Mouse (Mus musculus) limb, embryonic 11.5 days (tissue): ENCODE measurements around the gene 6030468B19Rik. TPM values are rescaled to one million over a fixed set of nuclear protein-coding genes. Genes with fewer than 3 reads are reported as not detected.
A peak's percentile ranks its signal among the peaks of the same experiment; 100 is the strongest.

ENCODE experiments used
- ATAC-seq: fragments of 200-750 bp; cut with Nextera tagmentation; 2 replicates; pipeline ENCODE4 v1.8.0; 2017; ENCODE audit warnings: low read depth; ENCODE audit not compliant: insufficient number of reproducible peaks, low FRiP score, low TSS enrichment
- DNase-seq: peaks from one replicate; pipeline ENCODE4 v3.0.0-alpha.2; 2015; ENCODE audit warnings: low spot score
- H3K27ac ChIP-seq: fragments of 300-500 bp; sonication (generic); replicated peaks from 2 replicates; pipeline ENCODE4 v1.5.1; 2014; ENCODE audit warnings: low read depth, mild to moderate bottlenecking, low read length
- H3K27me3 ChIP-seq: fragments of 300-500 bp; sonication (generic); 2 replicates; pipeline ENCODE4 v1.6.1; 2014; ENCODE audit warnings: mild to moderate bottlenecking, low read length, mixed read lengths; ENCODE audit not compliant: control insufficient read depth, insufficient read depth
- H3K36me3 ChIP-seq: fragments of 300-500 bp; sonication (generic); 2 replicates; pipeline ENCODE4 v1.6.1; 2014; ENCODE audit warnings: mild to moderate bottlenecking, low read length, moderate library complexity, mixed read lengths; ENCODE audit not compliant: control insufficient read depth, insufficient read depth
- H3K4me1 ChIP-seq: fragments of 300-500 bp; sonication (generic); 2 replicates; pipeline ENCODE4 v1.6.1; 2014; ENCODE audit warnings: low read length, mixed read lengths; ENCODE audit not compliant: control insufficient read depth, insufficient read depth
- H3K4me2 ChIP-seq: fragments of 300-500 bp; sonication (generic); 2 replicates; pipeline ENCODE4 v1.6.1; 2014; ENCODE audit warnings: low read depth, mild to moderate bottlenecking, moderate library complexity; ENCODE audit not compliant: severe bottlenecking
- H3K4me3 ChIP-seq: fragments of 300-500 bp; sonication (generic); 2 replicates; pipeline ENCODE4 v1.5.1; 2014; ENCODE audit warnings: low read depth, low read length
- H3K9ac ChIP-seq: fragments of 300-500 bp; sonication (generic); 2 replicates; pipeline ENCODE4 v1.6.1; 2014; ENCODE audit warnings: mild to moderate bottlenecking, low read length
- H3K9me3 ChIP-seq: fragments of 300-500 bp; sonication (generic); 2 replicates; pipeline ENCODE4 v1.6.1; 2016; ENCODE audit warnings: low read length; ENCODE audit not compliant: control insufficient read depth
- WGBS: fragments of 180-500 bp; shearing (Covaris S2); extraction: QIAGEN DNeasy Blood & Tissue Kit; methylation state at CpG from one replicate; pipeline ENCODE4 v1.1.7; 2014; 5-methylcytosine and 5-hydroxymethylcytosine counted together
- polyA plus RNA-seq: library from polyadenylated mRNA; unstranded; fragments of >200 nt; fragmentation: Nextera tagmentation; extraction: Ambion mirVana; gene quantifications from 2 replicates; pipeline ENCODE4 v1.2.1, GENCODE M21; 2014

6030468B19Rik gene
- polyA plus RNA-seq, 1 experiment from 2014 or later = 0.83 TPM

DNA sequence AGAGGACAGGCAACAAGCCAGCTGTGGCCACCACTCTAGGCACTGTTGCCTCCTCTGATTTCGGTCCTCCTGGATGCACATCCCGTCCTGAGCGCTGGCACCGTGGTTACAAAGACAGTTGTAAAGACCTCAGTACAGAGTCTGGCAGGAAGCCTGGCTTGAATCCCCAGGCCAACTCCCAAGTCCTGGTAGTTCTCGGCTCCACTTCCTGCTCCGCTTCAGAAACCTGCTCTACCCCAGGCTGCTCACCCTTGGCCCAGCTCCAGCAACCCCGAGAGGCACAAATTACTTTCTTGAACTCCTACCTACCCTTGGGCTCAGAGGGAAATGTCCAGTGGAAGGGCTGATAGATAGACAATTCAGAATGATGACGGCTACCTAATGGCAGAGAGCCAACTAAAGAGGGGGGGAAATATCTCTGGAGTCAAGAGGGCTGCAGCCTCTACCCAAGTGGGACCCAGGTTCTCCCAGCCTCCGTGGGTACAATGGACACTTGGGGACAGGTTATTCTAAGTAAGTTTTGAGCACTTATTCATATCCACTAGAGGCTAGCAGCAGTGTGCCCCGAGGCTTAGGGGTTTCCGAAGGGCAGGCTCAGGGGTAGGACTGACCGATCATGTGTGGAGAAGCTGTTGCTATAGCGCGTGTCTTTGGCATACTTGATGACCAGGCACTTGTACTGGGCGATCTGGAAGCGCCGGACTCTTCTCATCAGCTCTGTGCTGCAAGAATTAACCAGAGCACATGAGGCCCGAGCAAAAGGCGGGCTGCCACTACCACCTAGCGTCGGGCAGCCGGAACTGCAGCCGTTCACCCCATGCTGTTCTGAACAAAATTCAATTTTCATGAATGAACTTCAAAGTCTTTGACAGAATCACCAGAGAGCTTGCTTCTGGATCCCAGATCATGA is 26.9 kb downstream of the 6030468B19Rik start:
- peak overlapping the region; percentile 93 for H3K9ac ChIP-seq
- no peak overlapping the region for H3K27ac ChIP-seq
- ATAC-seq (no peak), DNase-seq (peak; percentile 92)
- no peaks in the 10 kb centered on the region for H3K27me3 ChIP-seq
- peaks cover 20% of the 10 kb centered on the region for H3K4me1 ChIP-seq
- H3K36me3 ChIP-seq = peaks cover 13% of the 10 kb centered on the region
- peak overlapping the region; percentile 90 for H3K4me2 ChIP-seq
- H3K4me3 ChIP-seq = peak overlapping the region; percentile 81
- 29% methylated on average over 23 of the region's 23 CpGs for WGBS
- H3K9me3 ChIP-seq = no peaks in the 10 kb centered on the region

DNA sequence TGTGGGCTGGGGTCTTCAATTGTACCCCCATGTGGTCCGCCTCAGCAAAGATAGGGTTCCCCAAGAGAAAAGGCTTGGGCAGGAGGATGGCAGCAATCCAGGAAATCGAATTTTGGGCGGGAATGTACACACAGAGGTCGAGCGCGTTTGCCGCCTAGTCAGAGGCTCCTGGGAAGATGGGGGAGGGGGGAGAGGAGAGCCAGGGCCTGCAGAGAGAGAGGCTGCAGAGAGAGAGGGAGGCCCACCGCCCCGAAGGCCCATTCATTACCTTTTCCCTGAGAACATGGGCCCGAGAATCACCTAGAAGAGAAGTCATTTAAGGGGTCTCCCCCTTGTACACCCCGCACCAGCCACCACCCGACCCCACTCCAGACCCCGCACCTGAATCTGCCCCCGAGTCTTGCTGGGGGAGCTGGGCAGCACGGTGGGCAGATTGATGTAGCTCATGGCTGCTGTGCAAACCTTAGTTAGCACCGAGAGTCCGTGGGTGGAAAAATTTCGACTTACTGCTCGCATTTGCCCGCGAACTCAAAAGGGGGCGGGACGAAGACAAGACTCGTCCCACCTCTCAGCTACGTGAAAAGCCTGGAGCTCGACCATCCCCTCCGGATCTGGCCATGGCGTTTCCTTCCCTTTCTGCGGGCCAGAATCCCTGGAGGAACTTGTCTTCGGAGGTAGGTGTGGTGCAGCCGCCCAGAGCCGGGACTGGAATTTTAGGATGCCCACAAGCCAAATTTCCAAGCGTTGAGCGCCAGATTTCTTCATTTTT is 28.1 kb downstream of the 6030468B19Rik start, which contains the start of the genes Afmid and Tk1:
Afmid (plus strand) TSS at position 592 of the 769 bp plus-strand sequence.
Tk1 (minus strand) TSS at position 760 of the 769 bp plus-strand sequence.
- peaks cover 20% of the 10 kb centered on the region for H3K4me1 ChIP-seq
- 0% methylated on average over 34 of the region's 34 CpGs for WGBS

DNA sequence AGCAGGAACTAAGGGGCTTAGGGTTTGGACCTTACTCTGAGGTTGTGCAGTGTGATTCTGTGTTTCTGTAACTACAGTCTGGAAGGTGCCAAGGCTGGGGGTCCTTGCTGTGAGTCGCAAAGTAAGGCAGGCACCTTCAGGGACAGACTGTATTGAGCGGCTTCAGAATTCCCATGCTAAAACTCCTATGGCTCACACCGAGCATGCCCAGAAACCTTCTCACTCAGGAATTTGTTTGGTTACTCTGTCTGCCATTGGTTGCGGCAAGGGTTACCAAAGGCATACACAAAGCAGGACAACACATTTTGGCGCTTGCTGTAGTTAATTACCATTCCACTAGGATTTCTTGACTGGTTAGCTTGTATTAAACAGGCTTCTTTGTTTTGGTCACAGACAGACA is 28.7 kb downstream of the 6030468B19Rik start:
- Histone ChIP-seq H3K9ac (peak overlapping the region; percentile 93), H3K4me1 (peaks cover 20% of the 10 kb centered on the region), H3K27ac (peak overlapping the region; percentile 95), H3K4me2 (peak overlapping the region; percentile 90), H3K4me3 (peak overlapping the region; percentile 81), H3K9me3 (no peaks in the 10 kb centered on the region), H3K36me3 (peaks cover 6% of the 10 kb centered on the region; the same call in 1 of the 2 replicates), H3K27me3 (no peaks in the 10 kb centered on the region)
- 11% methylated on average over 5 of the region's 5 CpGs for WGBS
- DNase-seq = no peak
- ATAC-seq = peak; percentile 36; the same call in 1 of the 2 replicates

More for the DNA sequence above, 28.1 kb downstream of the 6030468B19Rik start, which contains the start of the genes Afmid and Tk1:
- Histone ChIP-seq H3K9me3 (no peaks in the 10 kb centered on the region), H3K9ac (peak within 1 kb of the TSS; percentile 93), H3K27me3 (no peaks in the 10 kb centered on the region), H3K4me3 (peak within 1 kb of the TSS; percentile 81), H3K36me3 (peaks cover 10% of the 10 kb centered on the region), H3K4me2 (peak within 1 kb of the TSS; percentile 90), H3K27ac (peak within 1 kb of the TSS; percentile 95)
- DNase-seq (peak; percentile 90), ATAC-seq (peak; percentile 71; the same call in 1 of the 2 replicates)

DNA sequence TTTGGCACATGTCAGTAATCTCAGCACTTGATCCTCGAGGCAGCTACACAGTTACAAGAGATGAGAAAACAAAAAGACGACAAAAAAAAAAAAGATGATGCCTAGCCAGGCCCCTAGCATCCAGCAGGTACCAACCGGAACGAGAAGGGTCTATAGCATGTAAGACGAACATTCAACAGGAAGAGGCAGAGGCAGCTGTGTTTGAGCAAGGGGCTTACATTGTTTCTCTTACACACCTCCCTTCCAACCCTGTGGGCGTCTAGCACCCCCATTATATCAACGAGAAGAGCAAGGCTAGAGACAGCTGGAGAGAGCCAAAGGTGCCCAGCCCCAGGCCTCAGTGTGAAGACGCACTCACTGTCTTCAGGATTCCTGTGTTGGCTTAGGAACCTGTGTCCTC is 29.5 kb downstream of the 6030468B19Rik start:
- Histone ChIP-seq H3K4me2 (peak overlapping the region; percentile 90; the same call in 1 of the 2 replicates), H3K27me3 (no peaks in the 10 kb centered on the region), H3K36me3 (peaks cover 3% of the 10 kb centered on the region; the same call in 1 of the 2 replicates), H3K4me1 (peaks cover 20% of the 10 kb centered on the region), H3K9ac (peak overlapping the region; percentile 28; the same call in 1 of the 2 replicates), H3K9me3 (no peaks in the 10 kb centered on the region), H3K4me3 (no peak overlapping the region), H3K27ac (0 out of 2 replicates have a peak overlapping the region, but pooled peaks have one; percentile 95)
- ATAC-seq (no peak), DNase-seq (no peak)
- 74% methylated on average over 8 of the region's 8 CpGs for WGBS

DNA sequence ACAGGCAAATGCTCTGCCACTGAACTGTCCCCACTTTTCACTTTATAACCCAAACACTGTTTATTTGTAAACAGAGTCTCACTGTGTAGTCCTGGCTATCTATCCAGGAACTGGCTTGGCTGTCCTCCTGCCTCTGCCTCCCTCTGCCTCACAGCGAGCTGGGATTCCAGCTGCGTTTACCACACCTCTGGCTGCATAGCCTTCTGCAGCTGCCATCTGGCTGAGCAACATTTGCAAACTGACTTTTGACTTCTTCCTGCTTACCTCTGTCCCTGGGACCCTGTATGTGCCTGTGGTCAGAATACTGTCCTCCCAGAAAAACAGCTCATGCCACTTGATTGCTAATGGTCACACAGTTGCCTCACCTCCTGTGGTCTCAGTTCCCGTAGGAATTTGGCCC is 29.9 kb downstream of the 6030468B19Rik start:
- Histone ChIP-seq H3K4me3 (no peak overlapping the region), H3K4me2 (0 out of 2 replicates have a peak overlapping the region, but pooled peaks have one; percentile 10), H3K27me3 (no peaks in the 10 kb centered on the region), H3K36me3 (peaks cover 3% of the 10 kb centered on the region; the same call in 1 of the 2 replicates), H3K9me3 (no peaks in the 10 kb centered on the region), H3K27ac (no peak overlapping the region), H3K9ac (peak overlapping the region; percentile 12; the same call in 1 of the 2 replicates), H3K4me1 (peaks cover 20% of the 10 kb centered on the region)
- 34% methylated on average over 3 of the region's 3 CpGs for WGBS
- ATAC-seq (no peak), DNase-seq (no peak)

DNA sequence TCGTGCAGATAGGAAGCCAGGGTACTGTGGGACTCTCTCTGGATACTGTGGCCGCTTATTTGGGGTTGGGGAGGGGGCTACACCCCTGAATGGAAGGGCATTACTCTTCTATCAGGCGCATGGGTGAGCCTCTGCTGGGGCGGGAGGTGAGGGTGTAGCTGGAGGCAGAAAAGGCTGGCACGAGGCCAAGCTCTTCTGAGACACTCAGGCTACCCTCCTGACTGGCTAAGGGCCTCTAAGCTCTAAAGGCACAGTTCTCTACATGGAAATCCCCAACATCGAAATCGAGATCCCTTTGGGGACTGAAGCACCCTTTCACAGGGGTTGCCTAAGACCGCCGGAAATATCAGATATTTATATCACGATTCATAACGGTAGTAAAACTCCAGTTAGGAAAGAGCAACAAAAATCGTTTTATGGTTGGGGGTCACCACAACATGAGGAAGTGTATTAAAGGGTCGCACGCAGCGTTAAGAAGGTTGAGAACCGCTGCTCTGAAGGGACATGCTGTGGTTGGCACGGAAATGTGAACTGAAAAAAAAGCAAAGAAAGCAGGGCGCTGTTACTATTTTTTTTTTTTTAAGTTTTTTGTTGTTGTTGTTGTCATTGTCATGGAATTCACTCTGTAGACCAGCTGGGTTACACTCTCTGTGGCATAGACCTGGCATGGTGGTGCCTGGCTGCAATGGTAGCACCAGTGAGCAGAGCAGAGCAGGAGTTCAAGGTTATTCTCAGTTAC is 30.9 kb downstream of the 6030468B19Rik start:
- DNase-seq (no peak), ATAC-seq (no peak)
- H3K27me3 ChIP-seq = no peaks in the 10 kb centered on the region
- H3K9ac ChIP-seq = no peak overlapping the region
- H3K4me1 ChIP-seq = peaks cover 20% of the 10 kb centered on the region
- no peak overlapping the region for H3K4me3 ChIP-seq
- H3K27ac ChIP-seq = no peak overlapping the region
- no peaks in the 10 kb centered on the region for H3K36me3 ChIP-seq
- WGBS = 88% methylated on average over 18 of the region's 18 CpGs
- no peaks in the 10 kb centered on the region for H3K9me3 ChIP-seq
- H3K4me2 ChIP-seq = no peak overlapping the region

DNA sequence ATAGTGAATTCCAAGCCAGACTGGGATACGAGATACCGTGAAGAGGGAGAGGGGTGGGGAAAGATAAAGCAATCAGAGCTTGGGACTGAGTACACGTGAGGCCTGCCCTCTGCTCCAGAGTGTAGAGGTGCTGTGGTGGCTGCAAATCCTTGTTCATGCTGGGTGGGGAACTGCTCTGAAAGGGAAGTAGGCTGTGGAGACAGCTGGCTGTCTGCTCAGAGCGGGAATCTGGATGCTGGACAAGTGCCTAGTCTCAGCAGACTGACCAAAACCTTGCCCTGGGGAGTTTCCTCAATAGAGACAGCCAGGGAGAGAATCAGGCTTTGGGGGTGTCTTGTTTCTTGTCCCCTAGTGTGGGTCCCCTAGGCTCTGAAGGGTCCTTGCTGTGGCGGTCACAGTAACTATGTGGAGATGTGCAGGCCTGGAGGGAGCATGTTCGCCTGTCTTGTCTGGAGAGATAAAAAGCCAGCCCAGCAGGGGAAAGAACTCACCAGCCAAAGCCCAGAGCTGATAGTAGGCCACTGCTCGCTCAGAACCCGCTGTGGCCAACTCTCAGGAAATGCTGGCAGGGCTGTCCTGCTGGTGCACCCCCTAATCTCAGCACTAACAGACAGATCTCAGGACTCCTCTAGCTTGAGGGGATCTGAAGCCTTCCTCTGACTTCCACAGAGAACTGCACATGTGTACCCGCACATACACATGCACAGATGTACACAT is 31.6 kb downstream of the 6030468B19Rik start:
- ATAC-seq = no peak
- Histone ChIP-seq H3K4me1 (peaks cover 15% of the 10 kb centered on the region), H3K27me3 (no peaks in the 10 kb centered on the region), H3K4me3 (no peak overlapping the region), H3K9ac (no peak overlapping the region), H3K36me3 (no peaks in the 10 kb centered on the region), H3K9me3 (no peaks in the 10 kb centered on the region), H3K27ac (no peak overlapping the region), H3K4me2 (no peak overlapping the region)
- DNase-seq = no peak
- 66% methylated on average over 9 of the region's 9 CpGs for WGBS
